Mouse (Mus musculus): ENCODE data around the gene Itgb7.

The Itgb7 gene

DNA sequence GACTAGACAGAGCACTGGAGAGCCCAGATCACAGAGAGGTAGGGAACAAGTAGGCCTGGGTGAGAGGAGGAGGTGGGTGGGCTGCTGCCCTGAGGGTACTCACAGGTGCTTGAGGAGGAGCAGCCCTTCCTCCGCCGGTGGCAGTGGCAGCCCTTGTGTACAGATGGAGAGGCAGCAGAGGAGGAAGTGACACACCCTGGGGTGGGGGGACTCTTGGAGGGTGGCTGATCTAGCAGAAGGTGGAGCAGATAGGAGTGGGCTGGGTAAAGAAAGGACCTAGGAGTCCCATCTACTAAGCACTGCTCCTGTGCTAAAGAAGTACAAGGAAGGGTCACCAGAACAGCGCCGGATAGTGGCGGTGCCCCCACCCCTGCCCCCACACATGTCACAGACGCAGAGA is at the start of gene Itgb7:
Gene Itgb7 (minus strand): TSS at position 197 of the 400 bp plus-strand sequence.
- peak; percentile 72 for DNase-seq (ENCODE audit: low spot score)

- DNase-seq (ENCODE audit: low spot score): no peak
Observed at GRCm38 (mm10) chr15:102280623-102281022, 48.9 kb upstream of the Itgb7 start.

GRCm38 (mm10) chr15:102279783-102280520 is 48.2 kb upstream of the Itgb7 start:
- no peak for DNase-seq (ENCODE audit: low spot score)

DNA sequence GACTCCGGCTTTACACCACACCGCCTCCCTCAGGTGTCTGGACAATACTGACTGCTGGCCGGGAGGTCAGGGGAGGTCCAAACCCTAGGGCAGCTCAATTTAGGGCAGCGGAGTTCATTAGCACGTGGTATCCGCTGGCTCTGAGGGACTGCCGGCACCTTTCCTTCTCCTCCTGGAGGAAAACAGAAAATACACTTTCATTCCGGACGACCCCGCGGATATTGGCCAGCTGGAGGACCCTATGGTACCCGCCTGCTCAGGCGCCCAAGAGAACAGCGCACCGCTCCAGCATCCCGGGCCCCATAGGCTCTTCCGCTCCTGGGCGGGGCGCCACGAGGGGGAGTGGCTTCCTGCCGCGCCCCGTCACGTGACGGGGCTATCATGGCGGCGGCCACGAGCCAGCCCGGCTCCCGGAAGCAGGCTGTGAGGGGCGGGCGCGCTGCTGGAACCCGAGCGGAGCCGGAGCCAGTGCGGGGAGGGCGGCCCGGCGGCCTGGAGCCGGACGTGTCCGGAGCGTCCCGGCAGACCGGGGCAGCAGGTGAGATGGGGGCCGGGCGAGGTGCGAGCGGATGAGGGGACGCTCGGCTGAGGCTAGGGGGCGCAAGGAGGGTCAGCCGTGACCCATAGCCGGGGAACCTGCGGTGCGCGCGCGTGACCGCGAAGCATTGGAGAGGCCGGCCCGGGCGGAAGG is 47.5 kb upstream of the Itgb7 start, which contains the start of gene Mfsd5:
Gene Mfsd5 (plus strand): TSS at position 363 of the 691 bp plus-strand sequence.
- DNase-seq (ENCODE audit: low spot score): peak; percentile 80

DNA sequence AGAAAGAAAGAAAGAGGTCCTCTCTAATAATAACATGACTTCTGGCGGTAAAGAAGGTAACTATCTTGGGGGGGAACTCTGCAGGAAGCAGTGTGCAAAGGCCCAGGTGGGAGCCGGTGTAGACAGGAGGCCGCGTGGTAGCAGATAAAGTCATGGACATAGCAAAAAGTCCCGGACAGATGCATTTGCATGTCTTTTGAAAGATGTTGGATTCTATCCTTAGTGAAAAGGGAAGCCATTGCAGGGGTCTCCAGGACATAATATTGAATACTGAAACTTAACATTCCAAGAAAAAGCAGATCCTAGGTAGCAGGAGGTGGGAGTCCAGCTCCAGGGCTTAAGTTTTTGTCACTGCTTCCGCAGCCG is 47.0 kb upstream of the Itgb7 start:
- DNase-seq (ENCODE audit: low spot score): peak; percentile 30

- DNase-seq (ENCODE audit: low spot score): no peak
Observed at GRCm38 (mm10) chr15:102273982-102274716, 42.4 kb upstream of the Itgb7 start.

DNA sequence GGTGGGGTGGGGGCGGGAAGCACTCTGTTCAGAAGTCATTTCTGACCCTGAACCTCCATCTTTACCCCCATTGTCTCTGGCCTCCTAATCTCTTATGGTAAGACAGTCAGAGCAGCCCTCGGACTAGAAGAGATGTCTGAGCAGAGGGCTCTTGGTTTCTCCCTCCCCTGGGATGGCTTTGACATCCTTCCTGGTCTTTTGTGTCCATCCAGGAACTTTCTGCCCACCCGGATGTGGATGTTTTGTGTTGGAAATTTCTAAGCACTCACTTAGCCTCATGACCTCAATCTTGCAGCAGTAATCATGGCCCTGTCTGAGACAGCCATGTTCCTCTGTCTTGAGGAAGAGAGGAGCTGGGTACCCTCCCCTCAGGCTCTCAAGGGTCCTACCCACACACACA is 39.7 kb upstream of the Itgb7 start:
- DNase-seq (ENCODE audit: low spot score): no peak

GRCm38 (mm10) chr15:102270274-102270960 is 38.7 kb upstream of the Itgb7 start, which contains the start of gene Gm9918:
Gene Gm9918 (plus strand): TSS chr15:102270563.
- DNase-seq (ENCODE audit: low spot score): no peak

DNA sequence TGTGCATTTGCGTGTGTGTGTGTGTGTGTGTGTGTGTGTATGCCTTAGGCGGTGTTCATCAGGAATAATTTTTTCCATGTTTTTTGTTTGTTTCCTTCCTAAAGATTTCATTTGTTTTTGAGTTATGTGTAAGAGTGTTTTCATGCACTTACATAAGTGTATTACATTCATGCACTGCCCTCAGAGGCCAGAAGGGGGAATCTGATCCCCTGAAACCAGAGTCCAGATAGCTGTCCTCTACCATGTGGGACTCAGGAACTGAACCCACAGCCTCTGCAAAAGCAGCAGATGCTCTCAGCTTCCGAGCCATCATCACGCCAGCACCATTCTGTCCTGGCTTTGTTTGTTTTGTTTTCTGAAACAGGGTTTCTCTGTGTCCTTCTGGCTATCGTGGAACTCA is 33.8 kb upstream of the Itgb7 start:
- DNase-seq (ENCODE audit: low spot score): no peak

- DNase-seq (ENCODE audit: low spot score): peak; percentile 77
Observed at GRCm38 (mm10) chr15:102263037-102263436, 31.3 kb upstream of the Itgb7 start.

GRCm38 (mm10) chr15:102262582-102262981 is 30.8 kb upstream of the Itgb7 start:
- no peak for DNase-seq (ENCODE audit: low spot score)

- no peak for DNase-seq (ENCODE audit: low spot score)
Observed at GRCm38 (mm10) chr15:102258581-102259253, 27.0 kb upstream of the Itgb7 start.

DNA sequence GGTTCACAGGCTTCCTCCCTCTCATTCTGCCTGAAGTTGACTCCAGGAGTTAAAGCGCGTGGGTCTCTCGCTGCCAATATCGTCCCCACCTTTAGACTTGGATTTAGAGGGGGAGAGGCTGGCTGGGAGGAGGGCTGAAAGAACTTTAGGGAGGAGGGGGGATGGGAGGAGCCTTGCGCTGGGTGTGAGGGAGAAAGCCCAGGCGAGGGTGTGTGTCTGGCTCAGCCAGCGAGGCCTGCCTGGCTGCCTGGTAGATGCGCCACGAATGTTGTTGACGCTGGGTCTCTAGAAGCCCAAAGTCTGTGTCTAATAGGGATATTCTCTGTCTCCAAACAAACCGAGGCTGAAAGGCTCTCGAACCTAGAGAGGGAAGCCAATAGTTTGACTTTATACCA is 26.3 kb upstream of the Itgb7 start:
- DNase-seq (ENCODE audit: low spot score): no peak

- peak; percentile 32 for DNase-seq (ENCODE audit: low spot score)
Observed at GRCm38 (mm10) chr15:102257202-102258075, 25.7 kb upstream of the Itgb7 start, which contains the start of gene Rarg. Gene Rarg (minus strand): TSS chr15:102257517.

DNA sequence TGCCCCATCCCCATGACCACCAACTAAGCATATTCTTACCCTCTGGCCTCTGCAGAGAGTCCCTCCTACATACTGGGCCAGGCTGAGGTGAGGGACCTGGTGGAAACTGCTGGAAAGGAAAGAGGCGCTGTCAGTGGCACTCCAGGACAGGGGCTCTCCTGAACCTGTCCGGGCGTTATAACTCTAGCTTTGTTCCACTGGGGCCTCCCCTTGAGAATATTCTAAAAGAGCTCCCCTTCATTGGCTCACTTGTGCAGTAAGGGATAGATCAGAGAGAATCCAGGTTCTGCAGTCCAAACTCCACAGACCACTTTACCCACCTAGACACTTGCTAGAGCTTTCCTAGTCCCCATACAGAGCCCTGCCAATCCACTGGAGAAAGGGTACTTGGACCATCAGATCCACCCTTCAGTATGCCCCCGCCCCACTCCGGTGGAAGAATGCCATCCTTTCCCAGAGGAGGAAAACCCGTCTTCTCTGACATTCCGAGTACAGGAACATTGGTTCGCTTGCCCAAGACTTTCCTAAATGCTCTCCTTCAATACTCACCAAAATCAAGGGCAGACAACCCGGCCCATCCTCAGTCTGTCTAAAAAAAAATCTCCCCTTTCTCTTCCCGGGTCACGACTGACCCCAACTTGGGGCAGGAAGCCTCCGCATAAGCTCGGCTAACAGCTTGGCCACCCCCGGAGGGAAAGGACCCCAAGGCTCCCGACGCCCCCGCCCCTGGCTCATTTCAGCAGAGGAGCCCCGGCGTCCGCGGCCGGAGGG is 24.9 kb upstream of the Itgb7 start:
- no peak for DNase-seq (ENCODE audit: low spot score)

GRCm38 (mm10) chr15:102255547-102256255 is 24.0 kb upstream of the Itgb7 start:
- no peak for DNase-seq (ENCODE audit: low spot score)

GRCm38 (mm10) chr15:102250521-102250920 is 18.8 kb upstream of the Itgb7 start:
- no peak for DNase-seq (ENCODE audit: low spot score)

GRCm38 (mm10) chr15:102249967-102250366 is 18.2 kb upstream of the Itgb7 start:
- no peak for DNase-seq (ENCODE audit: low spot score)

GRCm38 (mm10) chr15:102249251-102249691 is 17.5 kb upstream of the Itgb7 start:
- DNase-seq (ENCODE audit: low spot score): no peak

All from T-cell, adult 2 months (primary cell).